Mouse (Mus musculus) spleen, adult 2 months (tissue): Measurements from ENCODE around the gene Acadvl.

Experiments used
- CTCF ChIP-seq: fragments of 200-500 bp; IDR thresholded peaks from 2 replicates; pipeline ENCODE4 v1.5.1; 2011; ENCODE audit warnings: mild to moderate bottlenecking, inconsistent platforms; ENCODE audit not compliant: insufficient read depth, insufficient read length, insufficient replicate concordance; ENCODE audit errors: extremely low read depth
- POLR2A ChIP-seq: fragments of 200-500 bp; IDR thresholded peaks from 2 replicates; pipeline ENCODE4 v1.6.1; 2011; ENCODE audit warnings: low read depth, low read length, inconsistent platforms

- peak; percentile 79; the same call in 1 of the 2 replicates for TF ChIP-seq CTCF
- TF ChIP-seq POLR2A, result no peak
Measured at GRCm38 (mm10) chr11:70055618-70056214, 40.5 kb upstream of the Acadvl start.
